Mouse (Mus musculus): ENCODE results near the gene Aplf. TPM values are rescaled to one million over a fixed set of nuclear protein-coding genes. Genes with fewer than 3 reads are reported as not detected.
A peak's percentile ranks its signal among the peaks of the same experiment; 100 is the strongest.

Aplf gene
- polyA plus RNA-seq, 2 experiments = 10.3 to 14.3 TPM

- Histone ChIP-seq H3K9ac (ENCODE audit: low read depth, low read length, severe bottlenecking) (no peak overlapping the region), H3K4me1 (ENCODE audit: control insufficient read depth, insufficient read depth, low read length) (no peaks in the 10 kb centered on the region), H3K27ac (replicated peaks; ENCODE audit: low read depth, low read length) (no peak overlapping the region), H3K27me3 (ENCODE audit: control insufficient read depth, insufficient read depth, low read length) (no peaks in the 10 kb centered on the region), H3K4me2 (replicated peaks; ENCODE audit: low read depth, low read length, severe bottlenecking) (no peak overlapping the region), H3K9me3 (ENCODE audit: control insufficient read depth, low read length) (no peaks in the 10 kb centered on the region), H3K36me3 (ENCODE audit: control insufficient read depth, insufficient read depth, low read length) (no peaks in the 10 kb centered on the region), H3K4me3 (replicated peaks; ENCODE audit: low read length) (no peak overlapping the region)
- ATAC-seq (ENCODE audit: low FRiP score, low read depth) = no peak
- TF ChIP-seq POLR2A (IDR thresholded peaks at IDR 0.05; ENCODE audit: borderline replicate concordance, extremely low read depth, insufficient read depth, insufficient read length) = no peak
- 69% methylated on average over 3 of the region's 3 CpGs for whole genome bisulfite sequencing
- DNase-seq (ENCODE audit: low spot score) = no peak
Observed at GRCm38 (mm10) chr6:87695947-87696346, 24.0 kb upstream of the Aplf start.

- no peaks in the 10 kb centered on the region for H3K36me3 ChIP-seq (ENCODE audit: control insufficient read depth, insufficient read depth, low read length)
- no peaks in the 10 kb centered on the region for H3K27me3 ChIP-seq (ENCODE audit: control insufficient read depth, insufficient read depth, low read length)
- no peak for DNase-seq (ENCODE audit: low spot score)
- no peak overlapping the region for H3K27ac ChIP-seq (replicated peaks; ENCODE audit: low read depth, low read length)
- no peak for TF ChIP-seq POLR2A (IDR thresholded peaks at IDR 0.05; ENCODE audit: borderline replicate concordance, extremely low read depth, insufficient read depth, insufficient read length)
- H3K9ac ChIP-seq (ENCODE audit: low read depth, low read length, severe bottlenecking) = no peak overlapping the region
- no peaks in the 10 kb centered on the region for H3K9me3 ChIP-seq (ENCODE audit: control insufficient read depth, low read length)
- no peak for ATAC-seq (ENCODE audit: low FRiP score, low read depth)
- 66% methylated on average over 3 of the region's 3 CpGs for whole genome bisulfite sequencing
- H3K4me1 ChIP-seq (ENCODE audit: control insufficient read depth, insufficient read depth, low read length) = no peaks in the 10 kb centered on the region
- no peak overlapping the region for H3K4me3 ChIP-seq (replicated peaks; ENCODE audit: low read length)
- no peak overlapping the region for H3K4me2 ChIP-seq (replicated peaks; ENCODE audit: low read depth, low read length, severe bottlenecking)
Observed at GRCm38 (mm10) chr6:87680418-87680817, 8.4 kb upstream of the Aplf start.

GRCm38 (mm10) chr6:87672661-87673060, 668 bp upstream of the Aplf start:
- no peak for TF ChIP-seq POLR2A (IDR thresholded peaks at IDR 0.05; ENCODE audit: borderline replicate concordance, extremely low read depth, insufficient read depth, insufficient read length)
- 49% methylated on average over 4 of the region's 4 CpGs for WGBS
- ATAC-seq (ENCODE audit: low FRiP score, low read depth) (no peak), DNase-seq (ENCODE audit: low spot score) (no peak)
- H3K9ac ChIP-seq (ENCODE audit: low read depth, low read length, severe bottlenecking) = peak overlapping the region; percentile 17
- peak overlapping the region; percentile 44 for H3K27ac ChIP-seq (replicated peaks; ENCODE audit: low read depth, low read length)
- no peaks in the 10 kb centered on the region for H3K36me3 ChIP-seq (ENCODE audit: control insufficient read depth, insufficient read depth, low read length)
- H3K9me3 ChIP-seq (ENCODE audit: control insufficient read depth, low read length) = no peaks in the 10 kb centered on the region
- peak overlapping the region; percentile 59 for H3K4me2 ChIP-seq (replicated peaks; ENCODE audit: low read depth, low read length, severe bottlenecking)
- H3K27me3 ChIP-seq (ENCODE audit: control insufficient read depth, insufficient read depth, low read length) = no peaks in the 10 kb centered on the region
- H3K4me3 ChIP-seq (replicated peaks; ENCODE audit: low read length) = peak overlapping the region; percentile 79
- H3K4me1 ChIP-seq (ENCODE audit: control insufficient read depth, insufficient read depth, low read length) = peaks cover 3% of the 10 kb centered on the region; the same call in 1 of the 2 replicates

GRCm38 (mm10) chr6:87671353-87671752, 640 bp downstream of the Aplf start:
- no peak for TF ChIP-seq POLR2A (IDR thresholded peaks at IDR 0.05; ENCODE audit: borderline replicate concordance, extremely low read depth, insufficient read depth, insufficient read length)
- Histone ChIP-seq H3K27ac (replicated peaks; ENCODE audit: low read depth, low read length) (peak overlapping the region; percentile 38; the same call in 1 of the 2 replicates), H3K4me3 (replicated peaks; ENCODE audit: low read length) (peak overlapping the region; percentile 79), H3K9me3 (ENCODE audit: control insufficient read depth, low read length) (no peaks in the 10 kb centered on the region), H3K9ac (ENCODE audit: low read depth, low read length, severe bottlenecking) (peak overlapping the region; percentile 69), H3K4me1 (ENCODE audit: control insufficient read depth, insufficient read depth, low read length) (peaks cover 3% of the 10 kb centered on the region; the same call in 1 of the 2 replicates), H3K36me3 (ENCODE audit: control insufficient read depth, insufficient read depth, low read length) (no peaks in the 10 kb centered on the region), H3K4me2 (replicated peaks; ENCODE audit: low read depth, low read length, severe bottlenecking) (peak overlapping the region; percentile 78), H3K27me3 (ENCODE audit: control insufficient read depth, insufficient read depth, low read length) (no peaks in the 10 kb centered on the region)
- WGBS = 5% methylated on average over 8 of the region's 8 CpGs
- no peak for DNase-seq (ENCODE audit: low spot score)
- no peak for ATAC-seq (ENCODE audit: low FRiP score, low read depth)

- Histone ChIP-seq H3K4me2 (replicated peaks; ENCODE audit: low read depth, low read length, severe bottlenecking) (0 out of 2 replicates have a peak overlapping the region, but pooled peaks have one; percentile 6), H3K36me3 (ENCODE audit: control insufficient read depth, insufficient read depth, low read length) (no peaks in the 10 kb centered on the region), H3K27me3 (ENCODE audit: control insufficient read depth, insufficient read depth, low read length) (no peaks in the 10 kb centered on the region), H3K27ac (replicated peaks; ENCODE audit: low read depth, low read length) (no peak overlapping the region), H3K9ac (ENCODE audit: low read depth, low read length, severe bottlenecking) (no peak overlapping the region), H3K9me3 (ENCODE audit: control insufficient read depth, low read length) (no peaks in the 10 kb centered on the region), H3K4me1 (ENCODE audit: control insufficient read depth, insufficient read depth, low read length) (peaks cover 3% of the 10 kb centered on the region; the same call in 1 of the 2 replicates), H3K4me3 (replicated peaks; ENCODE audit: low read length) (no peak overlapping the region)
- no peak for TF ChIP-seq POLR2A (IDR thresholded peaks at IDR 0.05; ENCODE audit: borderline replicate concordance, extremely low read depth, insufficient read depth, insufficient read length)
- ATAC-seq (ENCODE audit: low FRiP score, low read depth) (no peak), DNase-seq (ENCODE audit: low spot score) (peak; percentile 94)
- 38% methylated on average over 7 of the region's 7 CpGs for WGBS
Observed at GRCm38 (mm10) chr6:87669894-87670588, 2.0 kb downstream of the Aplf start.

Measured in limb, embryonic 14.5 days (tissue).